Mouse (Mus musculus) 416B (cell line): ENCODE data around the gene N4bp1.

Source experiments
- DNase-seq: peaks from one replicate; pipeline ENCODE4 v3.0.0; 2011; ENCODE audit warnings: low read depth

The N4bp1 gene

DNA sequence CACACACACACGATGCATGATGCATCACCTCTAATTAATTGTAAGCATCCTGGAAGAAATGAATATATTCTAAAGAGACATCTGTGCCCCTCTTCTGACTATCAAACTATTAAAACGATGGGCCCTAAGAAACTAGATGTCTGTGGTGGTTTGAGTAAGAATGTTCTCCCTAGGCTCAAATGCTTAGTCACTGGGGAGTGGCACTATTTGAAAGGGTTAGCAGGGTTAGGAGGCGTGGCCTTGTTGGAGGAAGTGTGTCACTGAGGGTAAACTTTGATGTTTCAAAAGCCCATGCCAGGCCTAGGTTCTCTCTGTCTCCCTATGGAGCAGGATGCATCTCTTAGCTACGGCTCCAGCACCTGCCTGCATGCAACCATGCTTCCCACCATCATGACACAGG lies 10.3 kb upstream of the N4bp1 start:
- no peak for DNase-seq

DNA sequence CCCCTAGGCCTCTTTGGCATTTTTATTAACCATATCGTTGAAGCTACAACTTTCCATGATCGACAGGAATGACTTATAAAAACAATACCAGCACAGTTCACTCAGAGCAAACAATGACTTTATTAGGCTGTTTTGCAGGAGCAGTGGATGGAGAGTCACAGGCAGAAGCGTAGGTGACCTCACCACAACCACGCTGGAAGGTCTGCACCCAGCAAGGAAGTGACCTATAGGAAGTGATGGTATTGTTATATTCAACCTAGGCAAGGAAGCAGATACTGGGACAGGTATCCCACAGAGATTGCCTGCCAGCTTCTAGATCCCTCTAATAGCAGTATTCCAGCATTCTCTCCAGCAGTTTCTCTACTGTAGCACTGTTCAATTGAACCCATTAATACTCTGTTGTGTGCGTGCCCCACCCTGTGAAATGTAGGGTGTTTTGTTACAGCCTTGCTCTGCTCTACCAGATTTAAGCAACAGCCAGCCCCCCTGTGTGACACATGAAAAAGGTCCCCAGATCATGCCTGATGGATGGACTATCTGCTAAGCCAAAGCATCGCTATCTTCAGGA lies 9.2 kb upstream of the N4bp1 start:
- DNase-seq, result no peak

DNA sequence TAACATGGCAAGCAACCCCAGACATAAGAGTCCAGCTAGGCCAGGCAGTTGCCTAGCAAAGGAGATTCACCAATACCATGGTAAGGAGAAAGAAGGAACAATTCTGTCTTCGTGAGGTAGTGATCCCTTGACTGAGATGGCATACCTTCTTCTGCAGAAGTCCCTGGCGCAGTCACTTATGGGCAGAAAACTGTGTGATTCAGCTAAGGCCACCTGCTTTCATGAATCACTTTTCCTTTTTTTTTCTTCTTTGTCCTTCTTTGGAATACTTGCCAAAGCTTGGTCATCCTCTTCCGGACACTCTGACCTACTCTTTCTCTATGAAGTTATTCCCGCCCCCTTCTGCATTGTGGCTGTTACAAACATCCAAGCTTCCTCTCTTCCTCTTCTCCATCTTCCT lies 8.5 kb upstream of the N4bp1 start:
- DNase-seq, result no peak

DNA sequence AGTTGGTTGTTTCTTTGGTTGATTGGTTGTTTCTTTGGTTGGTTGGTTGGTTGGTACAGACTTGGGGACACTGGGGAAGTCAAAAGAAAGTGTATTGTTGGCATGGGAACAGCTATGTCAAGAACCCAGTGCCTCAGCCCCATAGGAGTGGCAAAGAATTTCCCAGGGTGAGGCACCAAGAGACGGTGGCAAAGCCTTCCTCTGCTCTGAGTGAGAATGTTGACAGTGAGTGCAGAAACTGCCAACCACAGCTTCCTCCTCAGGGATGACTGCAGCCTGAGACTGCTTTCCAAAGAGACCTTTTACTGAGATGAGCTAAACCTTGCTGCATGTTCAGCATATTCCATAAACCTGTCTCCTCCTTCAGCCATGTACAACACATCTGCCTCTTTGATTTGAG lies 6.5 kb upstream of the N4bp1 start:
- DNase-seq, result no peak

- peak; percentile 97 for DNase-seq
Observed at GRCm38 (mm10) chr8:86888058-86888939, 3.2 kb upstream of the N4bp1 start.

GRCm38 (mm10) chr8:86884067-86884466 lies 991 bp downstream of the N4bp1 start:
- peak; percentile 71 for DNase-seq

GRCm38 (mm10) chr8:86882568-86883478 lies 2.2 kb downstream of the N4bp1 start:
- DNase-seq, result no peak

DNA sequence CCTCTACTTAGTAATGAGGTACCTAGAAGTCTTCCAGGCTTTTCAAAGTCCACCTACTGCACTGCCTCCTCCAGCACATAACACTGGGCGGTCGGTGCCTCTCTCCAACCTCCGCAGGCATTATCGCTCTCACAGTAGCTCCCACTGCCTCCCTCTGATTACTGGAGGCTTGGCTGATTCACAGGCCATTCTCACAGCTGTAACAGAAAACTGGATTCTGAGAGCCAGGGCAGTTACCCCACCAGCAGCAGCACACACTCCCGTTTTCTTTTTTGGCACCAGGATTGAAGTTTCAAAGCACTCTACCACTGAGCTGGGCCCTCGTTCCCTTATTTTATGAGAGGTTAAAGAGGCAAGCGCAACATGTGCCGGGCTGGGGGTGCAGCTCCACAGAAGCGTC lies 3.1 kb downstream of the N4bp1 start:
- DNase-seq, result no peak

- DNase-seq, result peak; percentile 83
Observed at GRCm38 (mm10) chr8:86881068-86881609, 3.9 kb downstream of the N4bp1 start.

- DNase-seq, result no peak
Observed at GRCm38 (mm10) chr8:86876831-86877230, 8.2 kb downstream of the N4bp1 start.

GRCm38 (mm10) chr8:86874055-86874454 lies 11.0 kb downstream of the N4bp1 start:
- no peak for DNase-seq

- DNase-seq, result no peak
Observed at GRCm38 (mm10) chr8:86873151-86873550, 11.9 kb downstream of the N4bp1 start.

- no peak for DNase-seq
Observed at GRCm38 (mm10) chr8:86872097-86872815, 12.8 kb downstream of the N4bp1 start.

DNA sequence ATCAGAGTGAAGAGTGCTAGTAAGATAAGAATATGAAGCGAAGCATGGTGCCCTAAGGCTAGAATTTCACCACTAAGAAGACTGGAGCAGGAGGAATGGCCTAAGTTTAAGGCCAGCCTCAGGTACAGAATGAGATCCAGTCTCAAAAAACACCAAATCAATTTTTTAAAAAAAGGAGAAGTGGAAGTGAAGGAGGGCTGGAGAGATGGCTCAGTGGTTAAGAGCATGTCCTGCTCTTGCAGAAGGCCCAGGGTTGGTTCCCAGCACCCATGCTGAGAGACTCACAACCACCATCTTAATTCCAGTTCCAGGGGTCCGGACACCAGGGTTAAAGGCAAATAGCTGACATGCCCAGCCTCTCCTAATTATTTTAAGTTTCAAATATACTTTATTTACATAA lies 13.6 kb downstream of the N4bp1 start:
- DNase-seq, result no peak

GRCm38 (mm10) chr8:86870771-86871170 lies 14.3 kb downstream of the N4bp1 start:
- DNase-seq, result no peak

GRCm38 (mm10) chr8:86868041-86868440 lies 17.0 kb downstream of the N4bp1 start:
- no peak for DNase-seq

- no peak for DNase-seq
Observed at GRCm38 (mm10) chr8:86864764-86865163, 20.3 kb downstream of the N4bp1 start.

DNA sequence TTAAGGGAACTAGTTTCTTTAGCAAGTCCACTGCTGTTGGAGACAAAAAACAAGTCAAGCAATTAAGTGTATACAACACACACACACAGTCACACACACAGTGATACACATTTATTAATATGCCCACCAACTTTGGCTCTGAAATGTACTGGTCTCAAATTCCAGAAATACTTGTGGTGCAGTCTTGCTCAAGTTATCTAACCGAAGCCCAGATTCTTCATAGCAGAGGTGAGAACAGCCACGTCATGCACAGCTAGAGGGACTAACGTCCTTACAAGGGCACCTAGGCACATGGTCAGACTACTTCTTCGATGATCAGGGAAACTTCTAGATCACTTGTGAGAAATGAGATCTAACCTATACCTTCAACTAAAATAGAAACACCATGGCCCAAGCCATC lies 22.2 kb downstream of the N4bp1 start:
- no peak for DNase-seq

- DNase-seq, result no peak
Observed at GRCm38 (mm10) chr8:86862155-86862816, 22.8 kb downstream of the N4bp1 start.

GRCm38 (mm10) chr8:86861516-86861915 lies 23.5 kb downstream of the N4bp1 start:
- no peak for DNase-seq

- peak; percentile 92 for DNase-seq
Observed at GRCm38 (mm10) chr8:86856248-86856647, 28.8 kb downstream of the N4bp1 start.
